Mouse (Mus musculus) CH12.LX (cell line): Measurements from ENCODE around the gene Galnt6. TPM values are rescaled to one million over a fixed set of nuclear protein-coding genes. Genes with fewer than 3 reads are reported as not detected.

ENCODE experiments used
- DNase-seq: peaks from one replicate; pipeline ENCODE4 v3.0.0-alpha.2; 2013; ENCODE audit errors: extremely low read depth
- H3K27ac ChIP-seq: 2 replicates; pipeline ENCODE4 v1.5.1; 2012; ENCODE audit warnings: low read depth, mild to moderate bottlenecking, control low read depth, moderate library complexity; ENCODE audit not compliant: insufficient read depth
- H3K27me3 ChIP-seq: replicated peaks from 2 replicates; pipeline ENCODE3; 2012; ENCODE audit warnings: inconsistent platforms
- H3K36me3 ChIP-seq, 2 experiments: replicated peaks in 1 of 2; 2 replicates each; pipeline versions ENCODE3 to v1.6.1; 2012; ENCODE audit warnings: inconsistent platforms in 1 of 2, low read length in 1 of 2, mild to moderate bottlenecking in 1 of 2, mixed read lengths in 1 of 2, moderate library complexity in 1 of 2; ENCODE audit not compliant: control insufficient read depth in 1 of 2, insufficient read depth in 1 of 2
- H3K4me1 ChIP-seq, 2 experiments: 2 replicates each; pipeline ENCODE4 v1.6.1; 2012; ENCODE audit warnings: inconsistent platforms in 1 of 2, moderate library complexity in 1 of 2; ENCODE audit not compliant: insufficient read depth in 2 of 2, control insufficient read depth in 1 of 2
- H3K4me2 ChIP-seq: 2 replicates; pipeline ENCODE4 v1.6.1; 2012; ENCODE audit warnings: low read depth, mild to moderate bottlenecking, control low read depth; ENCODE audit not compliant: poor library complexity, insufficient read depth, severe bottlenecking
- H3K4me3 ChIP-seq, 3 experiments: fragments of 150-350 bp in 1 of 3; sonication (generic) in 1 of 3; replicated peaks in 1 of 3; 2 replicates each; pipeline versions ENCODE3 to v1.5.1; 2011 to 2012; ENCODE audit warnings: low read depth in 2 of 3, low read length in 2 of 3, mild to moderate bottlenecking in 2 of 3, moderate library complexity in 2 of 3, control low read depth in 1 of 3, improper control_type of control experiment in 1 of 3, inconsistent platforms in 1 of 3, mixed read lengths in 1 of 3; ENCODE audit not compliant: poor library complexity in 1 of 3
- H3K79me2 ChIP-seq: replicated peaks from 2 replicates; pipeline ENCODE4 v1.6.1; 2012; ENCODE audit warnings: mild to moderate bottlenecking, moderate library complexity; ENCODE audit not compliant: control insufficient read depth, poor library complexity, insufficient read depth, severe bottlenecking; ENCODE audit errors: extremely low read depth
- H3K9ac ChIP-seq: 2 replicates; pipeline ENCODE4 v1.6.1; 2012; ENCODE audit warnings: low read depth, mild to moderate bottlenecking, control low read depth, moderate library complexity; ENCODE audit not compliant: insufficient read depth
- H3K9me3 ChIP-seq: replicated peaks from 2 replicates; pipeline ENCODE3; 2012; ENCODE audit warnings: low read length, inconsistent platforms, mixed read lengths
- BHLHE40 ChIP-seq: IDR thresholded peaks from 2 replicates; pipeline ENCODE4 v1.6.1; 2011; ENCODE audit warnings: mild to moderate bottlenecking, low read depth, low read length, improper control_type of control experiment
- GABPA ChIP-seq: IDR thresholded peaks from 2 replicates; pipeline ENCODE4 v1.6.1; 2012; ENCODE audit warnings: low read depth, low read length, improper control_type of control experiment, inconsistent platforms; ENCODE audit not compliant: insufficient replicate concordance
- IRF4 ChIP-seq: IDR thresholded peaks from 2 replicates; pipeline ENCODE4 v1.6.1; 2014; ENCODE audit warnings: low read depth, mild to moderate bottlenecking, inconsistent platforms, low read length, improper control_type of control experiment
- MAZ ChIP-seq: IDR thresholded peaks from 2 replicates; pipeline ENCODE4 v1.6.1; 2012; ENCODE audit warnings: low read depth, mild to moderate bottlenecking, inconsistent platforms, low read length, improper control_type of control experiment, moderate library complexity
- NRF1 ChIP-seq: IDR thresholded peaks from 2 replicates; pipeline ENCODE4 v1.6.1; 2014; ENCODE audit warnings: low read depth, mild to moderate bottlenecking, inconsistent platforms, low read length, improper control_type of control experiment, moderate library complexity
- POLR2AphosphoS2 ChIP-seq: IDR thresholded peaks from 2 replicates; pipeline ENCODE4 v1.6.1; 2011; ENCODE audit warnings: low read depth, low read length, improper control_type of control experiment
- RAD21 ChIP-seq: IDR thresholded peaks from 2 replicates; pipeline ENCODE4 v1.6.1; 2011; ENCODE audit warnings: low read depth, mild to moderate bottlenecking, low read length, improper control_type of control experiment, moderate library complexity
- RCOR1 ChIP-seq: conservative IDR thresholded peaks from 2 replicates; pipeline ENCODE4 v1.6.1; 2012; ENCODE audit warnings: low read depth, mild to moderate bottlenecking, inconsistent platforms, low read length, improper control_type of control experiment
- SIN3A ChIP-seq: IDR thresholded peaks from 2 replicates; pipeline ENCODE4 v1.6.1; 2012; ENCODE audit warnings: low read length, improper control_type of control experiment, inconsistent platforms
- SMC3 ChIP-seq: IDR thresholded peaks from 2 replicates; pipeline ENCODE4 v1.6.1; 2011; ENCODE audit warnings: low read depth, low read length, improper control_type of control experiment
- TBP ChIP-seq: conservative IDR thresholded peaks from 2 replicates; pipeline ENCODE4 v1.6.1; 2011; ENCODE audit warnings: low read depth, low read length, improper control_type of control experiment
- UBTF ChIP-seq: IDR thresholded peaks from 2 replicates; pipeline ENCODE4 v1.6.1; 2012; ENCODE audit warnings: low read depth, mild to moderate bottlenecking, inconsistent platforms, low read length, improper control_type of control experiment, moderate library complexity
- USF1 ChIP-seq: IDR thresholded peaks from 2 replicates; pipeline ENCODE4 v1.6.1; 2014; ENCODE audit warnings: low read depth, mild to moderate bottlenecking, inconsistent platforms, low read length, improper control_type of control experiment
- ZC3H11A ChIP-seq: IDR thresholded peaks from 2 replicates; pipeline ENCODE4 v1.6.1; 2012; ENCODE audit warnings: low read depth, mild to moderate bottlenecking, inconsistent platforms, low read length, improper control_type of control experiment
- ZMIZ1 ChIP-seq: IDR thresholded peaks from 2 replicates; pipeline ENCODE4 v1.6.1; 2012; ENCODE audit warnings: low read depth, mild to moderate bottlenecking, inconsistent platforms, low read length, improper control_type of control experiment
- ZNF384 ChIP-seq: IDR thresholded peaks from 2 replicates; pipeline ENCODE4 v1.6.1; 2012; ENCODE audit warnings: low read depth, low read length, improper control_type of control experiment, inconsistent platforms
- dilution Hi-C: fragments of 300-500 bp; cut with MboI; formaldehyde crosslinking; loops from 2 replicates; pipeline ENCODE4 v1.14.3; 2020; ENCODE audit warnings: low sequenced_read_pairs; ENCODE audit not compliant: extremely low pct_unique_long_range_greater_than_20kb, extremely low pct_ligation_motif_present
- in situ Hi-C: fragments of 300-500 bp; cut with MboI; formaldehyde crosslinking; loops from 3 replicates; pipeline ENCODE4 v1.14.3; 2019; ENCODE audit warnings: low sequenced_read_pairs, low pct_ligation_motif_present, low pct_unique_long_range_greater_than_20kb, mixed read lengths
- polyA plus RNA-seq: library from polyadenylated mRNA; unstranded; fragments of >175 nt; gene quantifications from 2 replicates; pipeline ENCODE4 v1.2.1, GENCODE M21; 2012; ENCODE audit warnings: low read depth; ENCODE audit not compliant: insufficient read length
- total RNA-seq, 2 experiments: library from RNA; depleted of rRNA; stranded (reverse); fragments of 300-350 nt in 1 of 2; fragments of >200 nt in 1 of 2; gene quantifications; 2 replicates each; pipeline ENCODE4 v1.2.3; 2012 to 2014

The Galnt6 gene
- total and polyA plus RNA-seq, 3 experiments, result 0.58 to 5.0 (median 2.0) TPM

DNA sequence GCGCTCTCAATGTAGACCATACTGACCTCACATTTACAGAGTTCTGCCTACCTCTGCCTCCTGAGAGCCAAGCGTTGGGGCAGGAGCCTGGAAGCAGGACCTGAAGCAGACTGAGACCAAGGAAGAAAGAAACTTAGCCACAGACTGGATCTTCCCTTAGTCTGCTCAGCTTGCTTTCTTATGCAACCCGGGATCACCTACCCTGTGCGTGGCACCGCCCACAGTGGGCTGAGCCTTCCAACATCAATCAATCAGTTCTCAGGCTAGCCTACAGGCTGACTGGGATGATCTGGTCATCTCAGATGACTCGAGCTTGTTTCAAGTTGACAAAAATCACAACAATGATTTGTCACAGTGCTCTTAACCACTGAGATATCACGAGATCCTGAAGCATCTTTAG is 24.9 kb upstream of the Galnt6 start:
- Histone ChIP-seq H3K36me3 (no peaks in the 10 kb centered on the region), H3K79me2 (no peaks in the 10 kb centered on the region), H3K4me2 (0 out of 2 replicates have a peak overlapping the region, but pooled peaks have one; percentile 73), H3K4me3 (no peak overlapping the region), H3K9me3 (peaks cover 2% of the 10 kb centered on the region), H3K27me3 (peaks cover 3% of the 10 kb centered on the region), H3K9ac (no peak overlapping the region), H3K27ac (no peak overlapping the region), H3K4me1 (peaks cover 3 to 23% of the 10 kb centered on the region in 2 experiments; a peak in 2 of 4 replicates)
- dilution Hi-C loops (no loop called here), in situ Hi-C loops (loop anchor here (5.0 kb wide), 1 partner anchor 292 kb away; no protein-coding TSS in a partner anchor)
- DNase-seq, result no peak
- no peak for TF ChIP-seq IRF4

DNA sequence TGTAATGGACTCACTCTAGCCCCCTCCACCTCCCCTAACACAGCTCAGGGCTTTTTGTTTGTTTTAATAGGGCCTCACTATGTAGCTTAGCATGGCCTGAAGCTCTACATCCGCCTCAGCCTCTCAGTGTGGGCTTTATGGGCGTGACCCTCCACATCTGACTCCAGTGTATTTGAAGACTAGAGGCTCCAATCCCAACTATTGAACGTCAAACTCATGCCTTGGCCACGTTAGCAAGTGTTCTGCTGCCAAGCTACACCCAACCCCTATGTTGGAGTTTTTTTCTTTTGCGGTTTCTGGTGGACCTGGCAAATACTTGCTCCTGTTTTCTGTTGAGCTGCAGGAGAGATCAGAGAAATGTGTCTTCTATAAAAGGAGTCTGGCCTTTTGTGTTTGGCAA is 23.9 kb upstream of the Galnt6 start:
- Histone ChIP-seq H3K4me3 (no peak overlapping the region), H3K4me1 (peaks cover 3 to 23% of the 10 kb centered on the region in 2 experiments; a peak in 2 of 4 replicates), H3K27ac (no peak overlapping the region), H3K36me3 (no peaks in the 10 kb centered on the region), H3K9me3 (peaks cover 2% of the 10 kb centered on the region), H3K79me2 (no peaks in the 10 kb centered on the region), H3K27me3 (peaks cover 7% of the 10 kb centered on the region), H3K4me2 (no peak overlapping the region), H3K9ac (no peak overlapping the region)
- dilution Hi-C loops (no loop called here), in situ Hi-C loops (loop anchor here (5.0 kb wide), 1 partner anchor 291 kb away; no protein-coding TSS in a partner anchor)
- no peak for TF ChIP-seq BHLHE40
- no peak for TF ChIP-seq USF1
- DNase-seq, result no peak

DNA sequence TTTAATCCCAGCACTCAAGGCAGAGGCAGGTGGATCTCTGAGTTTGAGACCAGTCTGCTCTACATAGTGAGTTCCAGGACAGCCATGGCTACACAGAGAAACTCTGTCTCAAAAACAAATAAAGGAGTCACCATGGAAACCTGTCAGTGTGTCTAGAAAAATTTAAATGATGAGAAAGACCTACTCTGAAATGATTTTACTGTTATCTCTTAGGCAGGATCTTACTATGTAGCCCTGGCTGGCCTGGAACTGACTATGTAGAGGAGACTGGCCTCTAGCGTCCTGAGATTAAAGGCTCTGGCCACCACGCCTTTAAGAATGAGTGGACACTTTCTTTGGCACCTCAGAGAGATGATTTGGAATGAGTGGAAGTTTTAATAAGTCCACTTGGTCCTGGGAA is 23.3 kb upstream of the Galnt6 start:
- DNase-seq, result no peak
- Histone ChIP-seq H3K4me2 (no peak overlapping the region), H3K27ac (no peak overlapping the region), H3K9me3 (peaks cover 2% of the 10 kb centered on the region), H3K9ac (no peak overlapping the region), H3K4me3 (no peak overlapping the region), H3K27me3 (peaks cover 7% of the 10 kb centered on the region), H3K79me2 (no peaks in the 10 kb centered on the region), H3K36me3 (no peaks in the 10 kb centered on the region), H3K4me1 (peaks cover 6 to 17% of the 10 kb centered on the region in 2 experiments; a peak in 3 of 4 replicates)
- dilution Hi-C loops, result no loop called here
- TF ChIP-seq SMC3 (no peak), ZNF384 (no peak), RAD21 (no peak), ZC3H11A (no peak), RCOR1 (no peak), POLR2AphosphoS2 (no peak), UBTF (no peak), ZMIZ1 (no peak), GABPA (no peak), NRF1 (no peak), MAZ (no peak), SIN3A (no peak), TBP (no peak)
- in situ Hi-C loops, result loop anchor here (5.0 kb wide), 1 partner anchor 290 kb away; no protein-coding TSS in a partner anchor
